ENCODE assay signal across 18 mouse cellular contexts in the genomic region with DNA sequence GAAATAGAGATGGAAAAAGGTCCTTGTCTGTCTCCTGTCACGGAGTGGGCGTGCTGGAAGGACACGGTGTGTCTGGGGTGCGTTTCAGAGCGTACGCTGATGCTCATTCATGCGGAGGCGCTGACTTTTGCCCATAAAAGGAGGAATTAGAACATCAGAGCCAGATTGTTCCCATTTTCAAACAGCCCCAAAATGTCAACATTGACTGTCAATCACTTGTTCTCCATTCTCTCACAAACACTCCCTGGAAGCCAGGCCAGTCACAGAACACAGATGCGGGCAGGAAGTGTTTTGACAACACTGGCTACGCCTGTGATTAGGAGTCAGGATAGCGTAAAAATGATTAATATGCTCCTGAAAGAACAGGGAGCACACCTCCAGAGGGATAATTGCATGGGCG.
DNase-seq lines count a peak whose midpoint lies in the region; ATAC-seq lines count a peak whose summit lies in the region.
"Had no signal": no experiment of that assay in that cellular context is flagged by ENCODE, and none has a peak within 500 bp of the region (broad histone marks: within the 10 kb centered on the region; RNA-seq: fewer than 3 reads in every experiment).

No protein-coding gene starts in this region.

- no peak overlapping the region for H3K4me2 ChIP-seq in forebrain, embryonic 13.5 days
- peak overlapping the region; percentile 13; the same call in 1 of the 2 replicates for H3K4me2 ChIP-seq in midbrain, embryonic 13.5 days (replicated peaks)
- H3K4me2 ChIP-seq in lung, embryonic 16.5 days (ENCODE audit: low read depth, low read length): no peak overlapping the region
- H3K4me2 ChIP-seq: embryonic facial prominence, embryonic 13.5 days; hindbrain, embryonic 12.5 days; neural tube, embryonic 12.5 days had no signal

- 0 out of 2 replicates have a peak, but pooled peaks cover 11% of the 10 kb centered on the region for H3K27me3 ChIP-seq in forebrain, embryonic 13.5 days
- H3K27me3 ChIP-seq in forebrain, embryonic 10.5 days (ENCODE audit: poor library complexity, severe bottlenecking): peaks cover 22% of the 10 kb centered on the region
- H3K27me3 ChIP-seq in midbrain, embryonic 13.5 days: no peaks in the 10 kb centered on the region
- H3K27me3 ChIP-seq in midbrain, embryonic 10.5 days (ENCODE audit: low read depth, poor library complexity, severe bottlenecking): peaks cover 6% of the 10 kb centered on the region; the same call in 1 of the 2 replicates
- H3K27me3 ChIP-seq in lung, embryonic 16.5 days (ENCODE audit: control insufficient read depth, insufficient read depth, low read depth, low read length): no peaks in the 10 kb centered on the region
- H3K27me3 ChIP-seq: embryonic facial prominence, embryonic 13.5 days; hindbrain, embryonic 12.5 days; neural tube, embryonic 12.5 days had no signal

- no peaks in the 10 kb centered on the region for H3K9me3 ChIP-seq in forebrain, embryonic 13.5 days (replicated peaks)
- H3K9me3 ChIP-seq in forebrain, embryonic 10.5 days: no peaks in the 10 kb centered on the region
- no peaks in the 10 kb centered on the region for H3K9me3 ChIP-seq in midbrain, embryonic 13.5 days
- no peaks in the 10 kb centered on the region for H3K9me3 ChIP-seq in midbrain, embryonic 10.5 days (replicated peaks)
- no peaks in the 10 kb centered on the region for H3K9me3 ChIP-seq in lung, embryonic 16.5 days (ENCODE audit: control insufficient read depth, low read length)
- H3K9me3 ChIP-seq: embryonic facial prominence, embryonic 13.5 days; hindbrain, embryonic 12.5 days; limb, embryonic 10.5 days; neural tube, embryonic 12.5 days had no signal

- H3K4me1 ChIP-seq in forebrain, embryonic 13.5 days: peaks cover 9% of the 10 kb centered on the region; the same call in 1 of the 2 replicates
- peaks cover 15% of the 10 kb centered on the region for H3K4me1 ChIP-seq in forebrain, embryonic 10.5 days
- H3K4me1 ChIP-seq in midbrain, embryonic 13.5 days (replicated peaks): 0 out of 2 replicates have a peak, but pooled peaks cover 4% of the 10 kb centered on the region
- H3K4me1 ChIP-seq in midbrain, embryonic 10.5 days: peaks cover 10% of the 10 kb centered on the region
- H3K4me1 ChIP-seq in lung, embryonic 16.5 days (replicated peaks; ENCODE audit: control insufficient read depth, insufficient read depth, low read length): no peaks in the 10 kb centered on the region; the same call in 1 of the 2 replicates

- H3K27ac ChIP-seq in forebrain, embryonic 13.5 days: no peak overlapping the region
- no peak overlapping the region for H3K27ac ChIP-seq in forebrain, embryonic 10.5 days
- H3K27ac ChIP-seq in midbrain, embryonic 13.5 days: no peak overlapping the region
- H3K27ac ChIP-seq in midbrain, embryonic 10.5 days (replicated peaks): no peak overlapping the region
- H3K27ac ChIP-seq in lung, embryonic 16.5 days (ENCODE audit: low read length): no peak overlapping the region
- H3K27ac ChIP-seq: embryonic facial prominence, embryonic 13.5 days; hindbrain, embryonic 12.5 days; limb, embryonic 10.5 days; liver, embryonic 14.5 days; neural tube, embryonic 12.5 days had no signal

- H3K4me3 ChIP-seq in forebrain, embryonic 13.5 days: no peak overlapping the region
- no peak overlapping the region for H3K4me3 ChIP-seq in forebrain, embryonic 10.5 days
- H3K4me3 ChIP-seq in midbrain, embryonic 13.5 days (replicated peaks): no peak overlapping the region
- H3K4me3 ChIP-seq in midbrain, embryonic 10.5 days: no peak overlapping the region
- H3K4me3 ChIP-seq in lung, embryonic 16.5 days (ENCODE audit: low read length): no peak overlapping the region
- H3K4me3 ChIP-seq: embryonic facial prominence, embryonic 13.5 days; hindbrain, embryonic 12.5 days; limb, embryonic 10.5 days; neural tube, embryonic 12.5 days had no signal

- no peaks in the 10 kb centered on the region for H3K36me3 ChIP-seq in forebrain, embryonic 13.5 days (ENCODE audit: poor library complexity, severe bottlenecking)
- no peaks in the 10 kb centered on the region for H3K36me3 ChIP-seq in forebrain, embryonic 10.5 days (replicated peaks)
- H3K36me3 ChIP-seq in midbrain, embryonic 13.5 days: no peaks in the 10 kb centered on the region
- no peaks in the 10 kb centered on the region for H3K36me3 ChIP-seq in midbrain, embryonic 10.5 days
- H3K36me3 ChIP-seq in lung, embryonic 16.5 days (ENCODE audit: control insufficient read depth, insufficient read depth, low read length): no peaks in the 10 kb centered on the region
- H3K36me3 ChIP-seq: embryonic facial prominence, embryonic 13.5 days; hindbrain, embryonic 12.5 days; limb, embryonic 10.5 days; neural tube, embryonic 12.5 days had no signal

- H3K9ac ChIP-seq in forebrain, embryonic 13.5 days: no peak overlapping the region
- no peak overlapping the region for H3K9ac ChIP-seq in midbrain, embryonic 13.5 days (replicated peaks)
- no peak overlapping the region for H3K9ac ChIP-seq in lung, embryonic 16.5 days (ENCODE audit: low read length)
- H3K9ac ChIP-seq: embryonic facial prominence, embryonic 13.5 days; hindbrain, embryonic 12.5 days; liver, embryonic 14.5 days; neural tube, embryonic 12.5 days had no signal

- no peak for DNase-seq in forebrain, embryonic 10.5 days (ENCODE audit: extremely low spot score, low spot score)
- no peak for DNase-seq in midbrain, embryonic 10.5 days (ENCODE audit: low spot score)
- DNase-seq in neural tube, embryonic 10.5 days (ENCODE audit: extremely low spot score, low spot score): no peak
- DNase-seq in cerebellum, adult 18-20 months: no peak
- DNase-seq: adrenal gland, adult 8-10 months; cerebellum, postnatal 25 days; gastrocnemius, postnatal 36 days; midbrain, embryonic 14.5 days had no signal

- ATAC-seq in forebrain, embryonic 13.5 days: 0 out of 2 replicates have a peak, but pooled peaks have one; percentile 42
- no peak for ATAC-seq in midbrain, embryonic 13.5 days
- peak; percentile 41; the same call in 1 of the 2 replicates for ATAC-seq in lung, embryonic 16.5 days (ENCODE audit: low read depth)
- ATAC-seq in monocyte, adult 5-6 weeks (replicated peaks; ENCODE audit: insufficient number of reproducible peaks, low FRiP score, low TSS enrichment, poor library complexity, severe bottlenecking): peak; percentile 80
- ATAC-seq: intestine, embryonic 16.5 days had no signal

- WGBS in forebrain, embryonic 13.5 days: 25% methylated on average over 12 of the region's 12 CpGs
- WGBS in forebrain, embryonic 10.5 days: 55% methylated on average over 12 of the region's 12 CpGs
- 38% methylated on average over 12 of the region's 12 CpGs for WGBS in midbrain, embryonic 13.5 days
- 64% methylated on average over 12 of the region's 12 CpGs for WGBS in midbrain, embryonic 10.5 days
- WGBS in lung, embryonic 16.5 days: 53% methylated on average over 12 of the region's 12 CpGs
